ENCODE assay signal across 8 mouse cellular contexts in the genomic region with DNA sequence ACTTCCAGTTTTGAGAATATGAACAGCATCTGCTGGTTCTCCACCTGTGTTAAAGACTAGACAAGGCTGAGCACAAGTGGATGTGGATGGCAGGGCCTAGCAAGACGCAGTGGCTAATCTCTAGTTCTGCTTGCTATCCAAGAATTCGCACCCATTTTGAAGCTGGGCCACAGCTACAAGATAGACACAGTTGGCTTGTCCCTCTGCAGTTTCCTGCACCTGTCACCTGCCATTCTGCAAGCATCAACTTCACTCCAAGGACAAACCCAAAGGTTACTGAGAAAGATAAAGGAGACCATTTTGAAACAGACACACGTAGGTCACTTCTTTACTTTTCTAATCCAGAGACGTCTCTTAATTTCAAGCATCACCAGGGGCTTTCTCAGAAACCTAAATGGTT. TPM values are rescaled to one million over a fixed set of nuclear protein-coding genes. Genes with fewer than 3 reads are reported as not detected.
DNase-seq lines count a peak whose midpoint lies in the region; ATAC-seq and TF ChIP-seq lines count a peak whose summit lies in the region.

No protein-coding gene starts in this region.

- no peaks in the 10 kb centered on the region for H3K9me3 ChIP-seq in limb, embryonic 15.5 days
- H3K9me3 ChIP-seq in stomach, embryonic 14.5 days (ENCODE audit: control insufficient read depth, low read depth, low read length): no peaks in the 10 kb centered on the region

- peak overlapping the region; percentile 72 for H3K4me2 ChIP-seq in limb, embryonic 15.5 days
- peak overlapping the region; percentile 75 for H3K4me2 ChIP-seq in stomach, embryonic 14.5 days (replicated peaks; ENCODE audit: low read depth, low read length)

- no peak for DNase-seq in cerebellum, adult 2 months
- DNase-seq in cerebellum, adult 8-10 months: no peak
- no peak for DNase-seq in spleen, adult 2 months (ENCODE audit: low read depth in 1 of 2, low spot score in 2 of 2)
- no peak for DNase-seq in spleen, postnatal 4 days (ENCODE audit: low spot score in 2 of 2)
- DNase-seq in adrenal gland, adult 8-10 months: no peak
- no peak for DNase-seq in gastrocnemius, adult 18-20 months (ENCODE audit: low spot score)

- peak overlapping the region; percentile 51; the same call in 1 of the 2 replicates for H3K9ac ChIP-seq in limb, embryonic 15.5 days
- 0 out of 2 replicates have a peak overlapping the region, but pooled peaks have one; percentile 36 for H3K9ac ChIP-seq in stomach, embryonic 14.5 days (replicated peaks; ENCODE audit: low read depth, low read length)

- H3K4me3 ChIP-seq in cerebellum, adult 2 months (replicated peaks; ENCODE audit: insufficient read depth, low read depth, low read length): peak overlapping the region; percentile 88
- H3K4me3 ChIP-seq in spleen, adult 2 months (ENCODE audit: extremely low read depth, insufficient read depth, insufficient read length): peak overlapping the region; percentile 57; the same call in 1 of the 2 replicates
- H3K4me3 ChIP-seq in limb, embryonic 15.5 days: peak overlapping the region; percentile 89
- H3K4me3 ChIP-seq in stomach, embryonic 14.5 days (ENCODE audit: low read depth, low read length): peak overlapping the region; percentile 92; the same call in 1 of the 2 replicates

- no peak for TF ChIP-seq CTCF in cerebellum, adult 2 months (IDR thresholded peaks at IDR 0.05; ENCODE audit: borderline replicate concordance, insufficient read depth, low read depth, low read length)
- TF ChIP-seq CTCF in spleen, adult 2 months (IDR thresholded peaks at IDR 0.05; ENCODE audit: extremely low read depth, insufficient read depth, insufficient read length, insufficient replicate concordance): no peak

- no peaks in the 10 kb centered on the region for H3K27me3 ChIP-seq in cerebellum, adult 2 months (ENCODE audit: control insufficient read depth, insufficient read depth, low read length)
- no peaks in the 10 kb centered on the region for H3K27me3 ChIP-seq in spleen, adult 2 months (ENCODE audit: control insufficient read depth, insufficient read depth, low read length)
- H3K27me3 ChIP-seq in limb, embryonic 15.5 days: no peaks in the 10 kb centered on the region
- H3K27me3 ChIP-seq in stomach, embryonic 14.5 days (ENCODE audit: control insufficient read depth, insufficient read depth, low read length): no peaks in the 10 kb centered on the region

- peaks cover 22% of the 10 kb centered on the region for H3K36me3 ChIP-seq in spleen, adult 2 months (ENCODE audit: control insufficient read depth, insufficient read depth, low read length)
- H3K36me3 ChIP-seq in limb, embryonic 15.5 days: peaks cover 24% of the 10 kb centered on the region
- peaks cover 22% of the 10 kb centered on the region for H3K36me3 ChIP-seq in stomach, embryonic 14.5 days (ENCODE audit: control insufficient read depth, insufficient read depth, low read length)

- TF ChIP-seq POLR2A in cerebellum, adult 2 months (IDR thresholded peaks at IDR 0.05; ENCODE audit: borderline replicate concordance, insufficient read depth, low read length): no peak
- TF ChIP-seq POLR2A in spleen, adult 2 months (IDR thresholded peaks at IDR 0.05; ENCODE audit: low read depth, low read length): no peak

- no peak for ATAC-seq in limb, embryonic 15.5 days (ENCODE audit: insufficient number of reproducible peaks, low FRiP score, low TSS enrichment, low read depth)
- ATAC-seq in stomach, embryonic 14.5 days (ENCODE audit: insufficient number of reproducible peaks, insufficient read depth, low FRiP score, low read depth): no peak

- 58% methylated on average over 4 of the region's 4 CpGs for WGBS in cerebellum, adult 2 months
- WGBS in spleen, adult 2 months: 84% methylated on average over 4 of the region's 4 CpGs
- WGBS in limb, embryonic 15.5 days: 71% methylated on average over 4 of the region's 4 CpGs
- 73% methylated on average over 4 of the region's 4 CpGs for WGBS in stomach, embryonic 14.5 days

- H3K27ac ChIP-seq in cerebellum, adult 2 months (ENCODE audit: insufficient read depth, low read length): peak overlapping the region; percentile 88; the same call in 1 of the 2 replicates
- H3K27ac ChIP-seq in spleen, adult 2 months (ENCODE audit: insufficient read depth, low read length): peak overlapping the region; percentile 79; the same call in 1 of the 2 replicates
- peak overlapping the region; percentile 98 for H3K27ac ChIP-seq in limb, embryonic 15.5 days
- peak overlapping the region; percentile 95 for H3K27ac ChIP-seq in stomach, embryonic 14.5 days (ENCODE audit: low read length)

- H3K4me1 ChIP-seq in cerebellum, adult 2 months (ENCODE audit: control insufficient read depth, insufficient read depth, low read length): 0 out of 2 replicates have a peak, but pooled peaks cover 6% of the 10 kb centered on the region
- peaks cover 12% of the 10 kb centered on the region; the same call in 1 of the 2 replicates for H3K4me1 ChIP-seq in spleen, adult 2 months (ENCODE audit: control insufficient read depth, insufficient read depth, insufficient read length)
- peaks cover 31% of the 10 kb centered on the region for H3K4me1 ChIP-seq in limb, embryonic 15.5 days
- H3K4me1 ChIP-seq in stomach, embryonic 14.5 days (ENCODE audit: control insufficient read depth, insufficient read depth, low read length): peaks cover 19% of the 10 kb centered on the region

RNA-seq across cellular contexts. Expression of gene Fth1, which starts 1.2 kb away (rescaled TPM):
- polyA plus RNA-seq in cerebellum, adult 2 months (2012; rRNA removed): 4,588 and 5,845 TPM in 2 replicates
- polyA plus RNA-seq in spleen, adult 2 months (2012; rRNA removed): 3,609 and 4,045 TPM in 2 replicates
- polyA plus RNA-seq in limb, embryonic 15.5 days (2015; fragmentation: Nextera tagmentation; extraction: Ambion mirVana): 1,462 and 1,539 TPM in 2 replicates
- polyA plus RNA-seq in stomach, embryonic 14.5 days (2014; fragmentation: Nextera tagmentation; extraction: Ambion mirVana): 1,491 and 1,524 TPM in 2 replicates
- 1,000 to 10,000 TPM; 2,860 to 3,469 (median 3,019) TPM for total RNA-seq in adrenal gland, adult 8-10 months (2022)
- 1,000 to 10,000 TPM; 2,098 to 2,234 TPM for total RNA-seq in gastrocnemius, adult 18-20 months (2021)

RNA-seq across cellular contexts. Expression of gene Best1, which starts 19.8 kb away (rescaled TPM):
- 0.77 and 1.1 TPM in 2 replicates for polyA plus RNA-seq in cerebellum, adult 2 months (2012; rRNA removed)
- polyA plus RNA-seq in spleen, adult 2 months (2012; rRNA removed): 0.14 and 0.20 TPM in 2 replicates
- 1.9 and 2.1 TPM in 2 replicates for polyA plus RNA-seq in limb, embryonic 15.5 days (2015; fragmentation: Nextera tagmentation; extraction: Ambion mirVana)
- polyA plus RNA-seq in stomach, embryonic 14.5 days (2014; fragmentation: Nextera tagmentation; extraction: Ambion mirVana): 0.35 and 0.72 TPM in 2 replicates
- 1 to 10 TPM in 1 of 4 experiments, under 1 TPM in 3; 0.15 to 1.0 (median 0.44) TPM for total RNA-seq in adrenal gland, adult 8-10 months (2022)
- total RNA-seq in gastrocnemius, adult 18-20 months (2021): under 1 TPM; 0.11 to 0.24 TPM

RNA-seq across cellular contexts. Expression of gene Rab3il1, which starts 19.8 kb away (rescaled TPM):
- polyA plus RNA-seq in cerebellum, adult 2 months (2012; rRNA removed): 9.5 and 9.7 TPM in 2 replicates
- 73.5 and 77.8 TPM in 2 replicates for polyA plus RNA-seq in spleen, adult 2 months (2012; rRNA removed)
- 44.8 and 45.1 TPM in 2 replicates for polyA plus RNA-seq in limb, embryonic 15.5 days (2015; fragmentation: Nextera tagmentation; extraction: Ambion mirVana)
- polyA plus RNA-seq in stomach, embryonic 14.5 days (2014; fragmentation: Nextera tagmentation; extraction: Ambion mirVana): 26.0 and 28.6 TPM in 2 replicates
- 10 to 100 TPM in 2 of 4 experiments, 1 to 10 TPM in 2; 6.5 to 13.3 (median 9.5) TPM for total RNA-seq in adrenal gland, adult 8-10 months (2022)
- 1 to 10 TPM; 3.0 to 4.5 TPM for total RNA-seq in gastrocnemius, adult 18-20 months (2021)

RNA-seq across cellular contexts. Expression of gene Fads3, which starts 59.7 kb away (rescaled TPM):
- polyA plus RNA-seq in cerebellum, adult 2 months (2012; rRNA removed): 30.9 and 35.5 TPM in 2 replicates
- 22.0 and 24.3 TPM in 2 replicates for polyA plus RNA-seq in spleen, adult 2 months (2012; rRNA removed)
- 12.7 and 17.1 TPM in 2 replicates for polyA plus RNA-seq in limb, embryonic 15.5 days (2015; fragmentation: Nextera tagmentation; extraction: Ambion mirVana)
- 9.1 and 11.2 TPM in 2 replicates for polyA plus RNA-seq in stomach, embryonic 14.5 days (2014; fragmentation: Nextera tagmentation; extraction: Ambion mirVana)
- 10 to 100 TPM in 3 of 4 experiments, 1 to 10 TPM in 1; 9.9 to 55.1 (median 22.0) TPM for total RNA-seq in adrenal gland, adult 8-10 months (2022)
- 1 to 10 TPM; 2.2 to 5.7 TPM for total RNA-seq in gastrocnemius, adult 18-20 months (2021)
